Mouse (Mus musculus): ENCODE results near the gene Olfr1242. TPM values are rescaled to one million over a fixed set of nuclear protein-coding genes. Genes with fewer than 3 reads are reported as not detected.

Olfr1242 gene
- polyA plus RNA-seq (2015; fragmentation: Nextera tagmentation; extraction: Ambion mirVana) = not detected in 2 replicates

GRCm38 (mm10) chr2:89498235-89498634 lies at the start of gene Olfr1242:
Olfr1242 (minus strand) TSS chr2:89498335.
- H3K27ac ChIP-seq (ENCODE audit: low read depth, low read length) = no peak within 1 kb of the TSS
- no peak within 1 kb of the TSS for H3K4me3 ChIP-seq (ENCODE audit: low read length)
- ATAC-seq = no peak
- no peaks in the 10 kb centered on the region for H3K27me3 ChIP-seq (replicated peaks; ENCODE audit: control insufficient read depth, insufficient read depth, low read length)
- no peak within 1 kb of the TSS for H3K4me2 ChIP-seq (ENCODE audit: low read length)
- 83% methylated on average over 1 of the region's 1 CpGs for WGBS
- H3K9ac ChIP-seq (ENCODE audit: low read depth, low read length) = no peak within 1 kb of the TSS
- H3K36me3 ChIP-seq (ENCODE audit: control insufficient read depth, insufficient read depth, low read length) = no peaks in the 10 kb centered on the region
- no peaks in the 10 kb centered on the region for H3K9me3 ChIP-seq (ENCODE audit: control insufficient read depth, low read length)
- no peaks in the 10 kb centered on the region for H3K4me1 ChIP-seq (ENCODE audit: control insufficient read depth, insufficient read depth, low read depth, low read length)

GRCm38 (mm10) chr2:89544516-89544915 lies 46.4 kb upstream of the Olfr1242 start:
- no peak overlapping the region for H3K4me2 ChIP-seq (ENCODE audit: low read length)
- 55% methylated on average over 2 of the region's 2 CpGs for WGBS
- no peak overlapping the region for H3K9ac ChIP-seq (ENCODE audit: low read depth, low read length)
- no peak overlapping the region for H3K27ac ChIP-seq (ENCODE audit: low read depth, low read length)
- no peak for ATAC-seq
- no peaks in the 10 kb centered on the region for H3K27me3 ChIP-seq (replicated peaks; ENCODE audit: control insufficient read depth, insufficient read depth, low read length)
- H3K9me3 ChIP-seq (ENCODE audit: control insufficient read depth, low read length) = no peaks in the 10 kb centered on the region
- H3K36me3 ChIP-seq (ENCODE audit: control insufficient read depth, insufficient read depth, low read length) = no peaks in the 10 kb centered on the region
- H3K4me3 ChIP-seq (ENCODE audit: low read length) = no peak overlapping the region
- H3K4me1 ChIP-seq (ENCODE audit: control insufficient read depth, insufficient read depth, low read depth, low read length) = no peaks in the 10 kb centered on the region

DNA sequence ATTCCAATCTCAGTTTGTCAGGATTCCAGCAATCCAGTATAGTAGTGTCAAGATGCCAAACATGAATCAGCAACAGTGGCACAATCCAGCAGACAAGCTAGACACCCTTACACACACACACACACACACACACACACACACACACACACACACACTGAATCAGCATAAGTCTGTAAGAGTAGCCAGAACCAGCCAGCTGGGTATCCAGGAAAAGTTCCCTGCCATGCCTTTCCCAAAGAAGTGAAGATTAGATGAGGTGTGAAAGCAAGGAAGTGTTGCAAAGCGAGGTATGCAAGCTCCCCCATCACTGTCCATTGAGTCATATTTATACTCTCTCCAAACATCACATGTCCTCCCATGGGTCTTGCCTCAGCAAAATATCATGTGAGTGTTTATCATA lies 41.8 kb upstream of the Olfr1242 start:
- Histone ChIP-seq H3K36me3 (ENCODE audit: control insufficient read depth, insufficient read depth, low read length) (no peaks in the 10 kb centered on the region), H3K4me3 (ENCODE audit: low read length) (no peak overlapping the region), H3K9me3 (ENCODE audit: control insufficient read depth, low read length) (no peaks in the 10 kb centered on the region), H3K4me1 (ENCODE audit: control insufficient read depth, insufficient read depth, low read depth, low read length) (no peaks in the 10 kb centered on the region), H3K4me2 (ENCODE audit: low read length) (no peak overlapping the region), H3K9ac (ENCODE audit: low read depth, low read length) (no peak overlapping the region), H3K27me3 (replicated peaks; ENCODE audit: control insufficient read depth, insufficient read depth, low read length) (no peaks in the 10 kb centered on the region), H3K27ac (ENCODE audit: low read depth, low read length) (no peak overlapping the region)
- ATAC-seq = no peak
- WGBS = 84% methylated on average over 1 of the region's 1 CpGs

GRCm38 (mm10) chr2:89531387-89531786 lies 33.3 kb upstream of the Olfr1242 start, which contains the start of gene Olfr1243:
Olfr1243 (minus strand) TSS chr2:89531487.
- WGBS = 90% methylated on average over 1 of the region's 1 CpGs
- Histone ChIP-seq H3K4me3 (ENCODE audit: low read length) (no peak within 1 kb of the TSS), H3K36me3 (ENCODE audit: control insufficient read depth, insufficient read depth, low read length) (no peaks in the 10 kb centered on the region), H3K9me3 (ENCODE audit: control insufficient read depth, low read length) (no peaks in the 10 kb centered on the region), H3K27ac (ENCODE audit: low read depth, low read length) (no peak within 1 kb of the TSS), H3K4me1 (ENCODE audit: control insufficient read depth, insufficient read depth, low read depth, low read length) (no peaks in the 10 kb centered on the region), H3K9ac (ENCODE audit: low read depth, low read length) (no peak within 1 kb of the TSS), H3K4me2 (ENCODE audit: low read length) (no peak within 1 kb of the TSS), H3K27me3 (replicated peaks; ENCODE audit: control insufficient read depth, insufficient read depth, low read length) (no peaks in the 10 kb centered on the region)
- ATAC-seq = no peak

- ATAC-seq = no peak
- Histone ChIP-seq H3K9me3 (ENCODE audit: control insufficient read depth, low read length) (no peaks in the 10 kb centered on the region), H3K4me2 (ENCODE audit: low read length) (no peak within 1 kb of the TSS), H3K4me3 (ENCODE audit: low read length) (no peak within 1 kb of the TSS), H3K4me1 (ENCODE audit: control insufficient read depth, insufficient read depth, low read depth, low read length) (no peaks in the 10 kb centered on the region), H3K36me3 (ENCODE audit: control insufficient read depth, insufficient read depth, low read length) (no peaks in the 10 kb centered on the region), H3K9ac (ENCODE audit: low read depth, low read length) (no peak within 1 kb of the TSS), H3K27me3 (replicated peaks; ENCODE audit: control insufficient read depth, insufficient read depth, low read length) (no peaks in the 10 kb centered on the region), H3K27ac (ENCODE audit: low read depth, low read length) (no peak within 1 kb of the TSS)
These were observed 11.1 kb downstream of the Olfr1242 start, which contains the start of gene Olfr1241 for GRCm38 (mm10) chr2:89487026-89487425. Olfr1241 (minus strand) TSS chr2:89487126.

- no peaks in the 10 kb centered on the region for H3K27me3 ChIP-seq (replicated peaks; ENCODE audit: control insufficient read depth, insufficient read depth, low read length)
- WGBS = 86% methylated on average over 3 of the region's 3 CpGs
- no peak within 1 kb of the TSS for H3K4me3 ChIP-seq (ENCODE audit: low read length)
- no peaks in the 10 kb centered on the region for H3K9me3 ChIP-seq (ENCODE audit: control insufficient read depth, low read length)
- no peaks in the 10 kb centered on the region for H3K36me3 ChIP-seq (ENCODE audit: control insufficient read depth, insufficient read depth, low read length)
- H3K4me2 ChIP-seq (ENCODE audit: low read length) = no peak within 1 kb of the TSS
- no peak for ATAC-seq
- no peaks in the 10 kb centered on the region for H3K4me1 ChIP-seq (ENCODE audit: control insufficient read depth, insufficient read depth, low read depth, low read length)
- no peak within 1 kb of the TSS for H3K27ac ChIP-seq (ENCODE audit: low read depth, low read length)
- no peak within 1 kb of the TSS for H3K9ac ChIP-seq (ENCODE audit: low read depth, low read length)
These were observed 55.2 kb downstream of the Olfr1242 start, which contains the start of gene Olfr1240 for GRCm38 (mm10) chr2:89442900-89443299. Olfr1240 (minus strand) TSS chr2:89443000.

Other genes with a start within 250 kb of the Olfr1242 start
- not detected in 2 replicates for gene Olfr1228, start 244.3 kb downstream of the Olfr1242 start, polyA plus RNA-seq (2015; fragmentation: Nextera tagmentation; extraction: Ambion mirVana)
- gene Olfr1229, start 210.3 kb downstream of the Olfr1242 start, polyA plus RNA-seq (2015; fragmentation: Nextera tagmentation; extraction: Ambion mirVana) = not detected in 2 replicates
- not detected in 2 replicates for gene Olfr1230, start 201.1 kb downstream of the Olfr1242 start, polyA plus RNA-seq (2015; fragmentation: Nextera tagmentation; extraction: Ambion mirVana)
- not detected in 2 replicates for gene Olfr1231, start 191.3 kb downstream of the Olfr1242 start, polyA plus RNA-seq (2015; fragmentation: Nextera tagmentation; extraction: Ambion mirVana)
- gene Olfr1232, start 168.7 kb downstream of the Olfr1242 start, polyA plus RNA-seq (2015; fragmentation: Nextera tagmentation; extraction: Ambion mirVana) = not detected in 2 replicates
- not detected in 2 replicates for gene Olfr1233, start 155.9 kb downstream of the Olfr1242 start, polyA plus RNA-seq (2015; fragmentation: Nextera tagmentation; extraction: Ambion mirVana)
- not detected in 2 replicates for gene Olfr1234, start 133.5 kb downstream of the Olfr1242 start, polyA plus RNA-seq (2015; fragmentation: Nextera tagmentation; extraction: Ambion mirVana)
- not detected in 2 replicates for gene Olfr1238, start 88.7 kb downstream of the Olfr1242 start, polyA plus RNA-seq (2015; fragmentation: Nextera tagmentation; extraction: Ambion mirVana)
- not detected in 2 replicates for gene Olfr1239, start 77.9 kb downstream of the Olfr1242 start, polyA plus RNA-seq (2015; fragmentation: Nextera tagmentation; extraction: Ambion mirVana)
- not detected in 2 replicates for gene Olfr1240, start 55.3 kb downstream of the Olfr1242 start, polyA plus RNA-seq (2015; fragmentation: Nextera tagmentation; extraction: Ambion mirVana)
- gene Olfr1241, start 11.2 kb downstream of the Olfr1242 start, polyA plus RNA-seq (2015; fragmentation: Nextera tagmentation; extraction: Ambion mirVana) = not detected in 2 replicates
- gene Olfr1243, start 33.2 kb upstream of the Olfr1242 start, polyA plus RNA-seq (2015; fragmentation: Nextera tagmentation; extraction: Ambion mirVana) = not detected in 2 replicates
- gene Olfr1245, start 80.1 kb upstream of the Olfr1242 start, polyA plus RNA-seq (2015; fragmentation: Nextera tagmentation; extraction: Ambion mirVana) = not detected in 2 replicates
- not detected in 2 replicates for gene Olfr1246, start 94.8 kb upstream of the Olfr1242 start, polyA plus RNA-seq (2015; fragmentation: Nextera tagmentation; extraction: Ambion mirVana)
- gene Olfr1247, start 115.8 kb upstream of the Olfr1242 start, polyA plus RNA-seq (2015; fragmentation: Nextera tagmentation; extraction: Ambion mirVana) = not detected in 2 replicates
- gene Olfr1248, start 119.9 kb upstream of the Olfr1242 start, polyA plus RNA-seq (2015; fragmentation: Nextera tagmentation; extraction: Ambion mirVana) = not detected in 2 replicates
- not detected in 2 replicates for gene Olfr1249, start 136.6 kb upstream of the Olfr1242 start, polyA plus RNA-seq (2015; fragmentation: Nextera tagmentation; extraction: Ambion mirVana)
- not detected in 2 replicates for gene Olfr1250, start 163.1 kb upstream of the Olfr1242 start, polyA plus RNA-seq (2015; fragmentation: Nextera tagmentation; extraction: Ambion mirVana)
- not detected in 2 replicates for gene Olfr1251, start 173.6 kb upstream of the Olfr1242 start, polyA plus RNA-seq (2015; fragmentation: Nextera tagmentation; extraction: Ambion mirVana)
- gene Olfr1252, start 226.7 kb upstream of the Olfr1242 start, polyA plus RNA-seq (2015; fragmentation: Nextera tagmentation; extraction: Ambion mirVana) = not detected in 2 replicates

Data from hindbrain, embryonic 16.5 days (tissue).